Mouse (Mus musculus): ENCODE data around the gene Usp15. TPM values are rescaled to one million over a fixed set of nuclear protein-coding genes. Genes with fewer than 3 reads are reported as not detected.

The Usp15 gene
- 100 to 1,000 TPM; 106 to 116 TPM for total RNA-seq (2023)

DNA sequence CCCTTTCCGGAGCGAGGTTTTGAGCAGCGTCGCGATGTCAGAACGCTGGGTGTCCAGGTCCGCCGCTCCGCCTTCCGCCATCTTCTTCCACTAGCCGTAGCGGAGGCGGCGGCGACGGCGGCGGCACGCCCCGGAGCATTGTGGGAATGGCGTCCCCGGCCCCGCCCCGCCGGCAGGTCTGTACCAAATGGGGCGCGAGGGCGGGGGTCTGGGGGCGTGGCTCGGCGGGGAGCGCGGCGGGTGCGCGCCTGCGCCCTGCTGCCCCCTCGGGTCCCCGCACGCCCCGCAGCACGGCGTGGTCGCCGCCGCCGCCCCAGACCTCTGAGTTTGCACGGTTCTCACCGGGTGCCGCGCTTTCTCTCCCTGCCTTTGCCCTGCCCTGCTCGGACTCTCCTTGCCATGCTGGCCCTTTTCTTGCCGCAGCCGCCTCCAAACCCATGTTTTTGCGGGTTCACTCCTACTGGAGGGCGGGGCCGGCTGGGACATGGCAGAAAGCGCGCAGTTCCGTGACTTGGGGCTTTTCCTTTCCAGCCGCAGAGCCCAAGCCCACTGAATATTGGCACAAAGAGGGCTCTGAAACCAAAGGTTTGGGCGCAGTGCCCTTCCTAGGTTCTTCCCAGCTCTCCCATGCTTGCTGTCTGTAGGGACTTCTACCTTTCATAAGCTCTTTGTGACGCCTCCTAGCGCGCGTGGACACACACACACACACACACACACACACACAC, at the start of gene Usp15:
Usp15 (minus strand) TSS at position 161 of the 725 bp plus-strand sequence.

DNA sequence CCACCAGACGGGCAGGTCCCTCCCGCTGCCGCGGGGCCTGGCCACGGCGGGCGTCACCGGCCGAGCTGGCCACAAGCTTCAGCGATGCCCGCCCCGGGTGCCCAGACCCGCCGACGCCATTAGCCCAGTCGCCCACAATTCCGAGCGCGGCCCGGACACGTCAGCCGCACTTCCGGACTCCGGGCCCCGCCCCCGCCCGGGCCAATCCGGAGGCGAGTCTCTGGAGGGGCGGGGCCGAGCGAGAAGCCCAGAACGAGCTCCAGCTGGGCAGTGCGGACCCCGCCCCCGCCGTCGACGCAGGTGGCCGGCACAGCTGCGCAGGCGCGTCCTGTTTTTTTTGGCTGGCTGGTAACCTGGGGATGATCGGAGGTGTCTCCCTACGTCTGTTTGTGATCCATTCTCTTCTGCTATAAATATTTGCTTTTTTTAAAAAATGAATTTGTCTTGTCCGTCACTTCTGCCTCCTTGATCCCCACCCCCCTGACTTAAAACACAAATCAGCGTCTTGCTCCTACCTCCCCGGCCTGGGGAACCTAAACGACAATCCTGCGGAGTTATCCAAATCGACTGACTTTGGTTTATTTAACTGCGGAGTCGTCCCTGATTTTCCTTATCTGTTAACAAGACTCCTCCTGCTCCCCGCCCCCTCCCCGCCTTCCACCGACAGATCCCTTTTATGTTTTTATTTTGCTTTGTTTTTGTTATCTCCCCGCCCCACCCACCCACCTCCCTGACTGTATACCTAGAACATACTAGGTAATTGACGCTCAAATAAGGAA, 120.4 kb downstream of the Usp15 start, which contains the start of gene Mon2:
Mon2 (minus strand) TSS at position 261 of the 779 bp plus-strand sequence.

Other genes with a start within 250 kb of the Usp15 start
- gene Mon2, start 120.5 kb downstream of the Usp15 start, total RNA-seq (2023) = 10 to 100 TPM; 95.3 to 97.0 TPM
- not detected for gene Fam19a2, start 67.0 kb upstream of the Usp15 start, total RNA-seq (2023)

All from monocyte, adult 59 days (primary cell).